20 mouse cellular contexts compared by ENCODE assay signal in the genomic region with DNA sequence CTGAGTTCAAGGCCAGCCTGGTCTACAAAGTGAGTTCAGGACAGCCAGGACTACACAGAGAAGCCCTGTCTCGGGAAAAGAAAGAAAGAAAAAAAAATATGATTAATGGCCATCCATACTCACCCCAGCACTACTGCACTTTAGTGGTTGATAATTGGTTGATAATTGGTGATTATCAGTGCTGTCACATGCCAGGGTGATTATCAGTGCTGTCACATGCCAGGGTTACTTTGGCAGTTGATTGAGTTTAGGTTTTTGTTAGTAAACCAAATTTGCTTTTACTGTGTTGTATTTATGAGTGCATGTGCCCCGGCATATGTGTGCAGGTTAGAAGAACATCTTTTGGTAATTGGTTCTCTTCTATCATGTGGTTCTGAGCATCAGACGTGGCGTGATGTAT. TPM values are rescaled to one million over a fixed set of nuclear protein-coding genes. Genes with fewer than 3 reads are reported as not detected.
DNase-seq lines count a peak whose midpoint lies in the region; ATAC-seq and TF ChIP-seq lines count a peak whose summit lies in the region.
"Had no signal": no experiment of that assay in that cellular context is flagged by ENCODE, and none has a peak within 500 bp of the region (broad histone marks: within the 10 kb centered on the region; RNA-seq: fewer than 3 reads in every experiment).

No protein-coding gene starts in this region.

- peaks cover 12% of the 10 kb centered on the region for H3K36me3 ChIP-seq in liver, embryonic 11.5 days (ENCODE audit: control insufficient read depth, insufficient read depth, low read length)
- H3K36me3 ChIP-seq in liver, embryonic 12.5 days, result peaks cover 61% of the 10 kb centered on the region
- H3K36me3 ChIP-seq in G1E (replicated peaks), result peaks cover 81% of the 10 kb centered on the region
- peaks cover 7% of the 10 kb centered on the region; the same call in 1 of the 2 replicates for H3K36me3 ChIP-seq in liver, embryonic 16.5 days (ENCODE audit: control insufficient read depth, insufficient read depth)

- no peaks in the 10 kb centered on the region for H3K9me3 ChIP-seq in liver, embryonic 11.5 days (ENCODE audit: control insufficient read depth, low read length)
- no peaks in the 10 kb centered on the region for H3K9me3 ChIP-seq in liver, embryonic 12.5 days (replicated peaks)
- H3K9me3 ChIP-seq in G1E (replicated peaks), result no peaks in the 10 kb centered on the region
- no peaks in the 10 kb centered on the region for H3K9me3 ChIP-seq in liver, embryonic 16.5 days (replicated peaks; ENCODE audit: control insufficient read depth, low read length)
- H3K9me3 ChIP-seq: forebrain, embryonic 10.5 days; forebrain, embryonic 13.5 days; hindbrain, embryonic 12.5 days; hindbrain, embryonic 15.5 days had no signal

- no peak for TF ChIP-seq CTCF in G1E (IDR thresholded peaks at IDR 0.05; ENCODE audit: low read depth, low read length)

- no peak overlapping the region for H3K4me2 ChIP-seq in liver, embryonic 11.5 days
- no peak overlapping the region for H3K4me2 ChIP-seq in liver, embryonic 12.5 days
- H3K4me2 ChIP-seq in liver, embryonic 16.5 days (ENCODE audit: low read depth, low read length), result no peak overlapping the region
- H3K4me2 ChIP-seq: forebrain, embryonic 13.5 days; heart, embryonic 11.5 days; hindbrain, embryonic 12.5 days; hindbrain, embryonic 15.5 days had no signal

- H3K9ac ChIP-seq in liver, embryonic 11.5 days (ENCODE audit: low read depth, low read length), result 0 out of 2 replicates have a peak overlapping the region, but pooled peaks have one; percentile 12
- H3K9ac ChIP-seq in liver, embryonic 12.5 days, result no peak overlapping the region
- no peak overlapping the region for H3K9ac ChIP-seq in liver, embryonic 16.5 days (ENCODE audit: low read depth, low read length)
- H3K9ac ChIP-seq: forebrain, embryonic 13.5 days; hindbrain, embryonic 12.5 days; hindbrain, embryonic 15.5 days had no signal

- intact Hi-C loops in left cerebral cortex, postnatal 25 days (cut with DNase I), result no loop called here

- H3K4me3 ChIP-seq in liver, embryonic 11.5 days (ENCODE audit: low read depth, low read length), result no peak overlapping the region
- no peak overlapping the region for H3K4me3 ChIP-seq in liver, embryonic 12.5 days
- H3K4me3 ChIP-seq in G1E (ENCODE audit: low read depth, low read length), result no peak overlapping the region
- no peak overlapping the region for H3K4me3 ChIP-seq in liver, embryonic 16.5 days (ENCODE audit: low read depth, low read length)
- H3K4me3 ChIP-seq: forebrain, embryonic 10.5 days; forebrain, embryonic 13.5 days; hindbrain, embryonic 12.5 days; hindbrain, embryonic 15.5 days had no signal

- WGBS in liver, embryonic 11.5 days, result 81% methylated on average over 4 of the region's 4 CpGs
- 63% methylated on average over 4 of the region's 4 CpGs for WGBS in liver, embryonic 12.5 days (ENCODE audit: insufficient replicate concordance)
- WGBS in liver, embryonic 16.5 days (ENCODE audit: insufficient replicate concordance), result 52% methylated on average over 4 of the region's 4 CpGs

- H3K27ac ChIP-seq in liver, embryonic 11.5 days (ENCODE audit: low read depth, low read length), result no peak overlapping the region
- no peak overlapping the region for H3K27ac ChIP-seq in liver, embryonic 12.5 days
- no peak overlapping the region for H3K27ac ChIP-seq in liver, embryonic 16.5 days (ENCODE audit: low read length)
- H3K27ac ChIP-seq: forebrain, embryonic 10.5 days; forebrain, embryonic 13.5 days; hindbrain, embryonic 12.5 days; hindbrain, embryonic 15.5 days had no signal

- no peaks in the 10 kb centered on the region for H3K4me1 ChIP-seq in liver, embryonic 11.5 days (replicated peaks; ENCODE audit: control insufficient read depth, insufficient read depth, low read length)
- H3K4me1 ChIP-seq in liver, embryonic 12.5 days, result peaks cover 10% of the 10 kb centered on the region
- H3K4me1 ChIP-seq in G1E (ENCODE audit: insufficient read depth, low read depth, low read length), result peaks cover 48% of the 10 kb centered on the region
- H3K4me1 ChIP-seq in liver, embryonic 16.5 days (ENCODE audit: control insufficient read depth, low read depth, low read length), result peaks cover 5% of the 10 kb centered on the region
- H3K4me1 ChIP-seq: forebrain, embryonic 10.5 days; forebrain, embryonic 13.5 days; hindbrain, embryonic 12.5 days; hindbrain, embryonic 15.5 days had no signal

- H3K27me3 ChIP-seq in liver, embryonic 11.5 days (replicated peaks; ENCODE audit: control insufficient read depth, insufficient read depth, low read length), result no peaks in the 10 kb centered on the region
- no peaks in the 10 kb centered on the region for H3K27me3 ChIP-seq in liver, embryonic 12.5 days (replicated peaks)
- H3K27me3 ChIP-seq in G1E (ENCODE audit: insufficient read depth, low read length), result no peaks in the 10 kb centered on the region
- H3K27me3 ChIP-seq in liver, embryonic 16.5 days (ENCODE audit: control insufficient read depth, insufficient read depth, low read depth, low read length), result no peaks in the 10 kb centered on the region
- H3K27me3 ChIP-seq: forebrain, embryonic 13.5 days; hindbrain, embryonic 12.5 days; hindbrain, embryonic 15.5 days had no signal

- no peak for ATAC-seq in liver, embryonic 11.5 days (replicated peaks; ENCODE audit: low FRiP score)
- no peak for ATAC-seq in liver, embryonic 12.5 days
- ATAC-seq in G1E (ENCODE audit: extremely low read depth, insufficient number of reproducible peaks, low FRiP score, poor library complexity, severe bottlenecking), result peak; percentile 81
- ATAC-seq in liver, embryonic 16.5 days (ENCODE audit: low read depth), result 0 out of 2 replicates have a peak, but pooled peaks have one; percentile 27
- ATAC-seq in megakaryocyte-erythroid progenitor cell, adult 5-6 weeks (replicated peaks; ENCODE audit: low FRiP score, low TSS enrichment, poor library complexity, severe bottlenecking), result 0 out of 2 replicates have a peak, but pooled peaks have one; percentile 9
- ATAC-seq: forebrain, embryonic 13.5 days; forebrain, embryonic 16.5 days had no signal

- DNase-seq in liver, embryonic 11.5 days (ENCODE audit: low spot score), result no peak
- no peak for DNase-seq in G1E (ENCODE audit: low spot score)
- DNase-seq in kidney, adult 11 months, result no peak
- no peak for DNase-seq in left cerebral cortex, postnatal 25 days (ENCODE audit: low spot score in 2 of 2)
- DNase-seq: adrenal gland, adult 2 months; adrenal gland, postnatal 14 days; cerebellum, adult 18-20 months; cerebellum, adult 9-10 months; cerebellum, postnatal 14 days; gastrocnemius, postnatal 10 days; gastrocnemius, postnatal 36 days had no signal

RNA-seq across cellular contexts. Expression of gene Cnbd2, which starts 10.0 kb away (rescaled TPM):
- polyA plus RNA-seq in liver, embryonic 11.5 days (2014; fragmentation: Nextera tagmentation; extraction: Ambion mirVana), result 2.6 and 2.9 TPM in 2 replicates
- 2.0 TPM in 2 replicates for polyA plus RNA-seq in liver, embryonic 12.5 days (2016; fragmentation: Nextera tagmentation; extraction: Ambion mirVana)
- 21.5 and 22.6 TPM in 2 replicates for total RNA-seq in G1E (2014; fragmentation: Nextera tagmentation)
- total RNA-seq in G1E (2017), result 11.5 and 13.9 TPM in 2 replicates
- polyA plus RNA-seq in G1E (2012), result 0.43 and 1.4 TPM in 2 replicates
- polyA plus RNA-seq in liver, embryonic 16.5 days (2015; fragmentation: Nextera tagmentation; extraction: Ambion mirVana), result 1.6 and 1.9 TPM in 2 replicates
- 1.4 and 7.1 TPM in 2 replicates for total RNA-seq in megakaryocyte-erythroid progenitor cell, adult 5-6 weeks (2014; fragmentation: Nextera tagmentation)
- total RNA-seq in megakaryocyte-erythroid progenitor cell, adult 5-6 weeks (2017), result 5.2 and 9.3 TPM in 2 replicates
- 1 to 10 TPM; 5.4 to 5.5 TPM for total RNA-seq in left cerebral cortex, postnatal 25 days (2021)

RNA-seq across cellular contexts. Expression of gene Scand1, which starts 10.4 kb away (rescaled TPM):
- polyA plus RNA-seq in liver, embryonic 11.5 days (2014; fragmentation: Nextera tagmentation; extraction: Ambion mirVana), result 58.9 and 63.6 TPM in 2 replicates
- polyA plus RNA-seq in liver, embryonic 12.5 days (2016; fragmentation: Nextera tagmentation; extraction: Ambion mirVana), result 57.4 and 65.1 TPM in 2 replicates
- total RNA-seq in G1E (2014; fragmentation: Nextera tagmentation), result 11.6 and 12.2 TPM in 2 replicates
- 243 and 516 TPM in 2 replicates for total RNA-seq in G1E (2017)
- polyA plus RNA-seq in G1E (2012), result 844 and 1,244 TPM in 2 replicates
- 20.7 and 21.4 TPM in 2 replicates for polyA plus RNA-seq in liver, embryonic 16.5 days (2015; fragmentation: Nextera tagmentation; extraction: Ambion mirVana)
- total RNA-seq in megakaryocyte-erythroid progenitor cell, adult 5-6 weeks (2014; fragmentation: Nextera tagmentation), result 4.1 TPM in 2 replicates
- 16.5 and 48.7 TPM in 2 replicates for total RNA-seq in megakaryocyte-erythroid progenitor cell, adult 5-6 weeks (2017)
- total RNA-seq in left cerebral cortex, postnatal 25 days (2021), result 10 to 100 TPM; 86.0 to 89.2 TPM

Comparison
In these comparisons a context has a peak if more than half of its experiments do, and no peak if none do; other contexts are left out.
1. ATAC-seq: peak in G1E (single experiment), liver, embryonic 16.5 days (single experiment) and megakaryocyte-erythroid progenitor cell, adult 5-6 weeks (single experiment); none in liver, embryonic 11.5 days (single experiment) and liver, embryonic 12.5 days (single experiment).
2. RNA of gene Scand1, which starts 10.4 kb away (polyA plus RNA-seq): 844 to 1,244 TPM in G1E; 58.9 to 63.6 TPM in liver, embryonic 11.5 days, 57.4 to 65.1 TPM in liver, embryonic 12.5 days and 20.7 to 21.4 TPM in liver, embryonic 16.5 days; every median in the first group is over 10 times any median in the second.